Mouse (Mus musculus) CH12.LX (cell line): ENCODE measurements around the gene Zc3h7b. TPM values are rescaled to one million over a fixed set of nuclear protein-coding genes. Genes with fewer than 3 reads are reported as not detected.
A peak's percentile ranks its signal among the peaks of the same experiment; 100 is the strongest.

Source experiments
- DNase-seq: peaks from one replicate; pipeline ENCODE4 v3.0.0-alpha.2; 2013; ENCODE audit errors: extremely low read depth
- H3K27ac ChIP-seq: 2 replicates; pipeline ENCODE4 v1.5.1; 2012; ENCODE audit warnings: low read depth, mild to moderate bottlenecking, control low read depth, moderate library complexity; ENCODE audit not compliant: insufficient read depth
- H3K27me3 ChIP-seq: replicated peaks from 2 replicates; pipeline ENCODE3; 2012; ENCODE audit warnings: inconsistent platforms
- H3K36me3 ChIP-seq, 2 experiments: replicated peaks in 1 of 2; 2 replicates each; pipeline versions ENCODE3 to v1.6.1; 2012; ENCODE audit warnings: inconsistent platforms in 1 of 2, low read length in 1 of 2, mild to moderate bottlenecking in 1 of 2, mixed read lengths in 1 of 2, moderate library complexity in 1 of 2; ENCODE audit not compliant: control insufficient read depth in 1 of 2, insufficient read depth in 1 of 2
- H3K4me1 ChIP-seq, 2 experiments: 2 replicates each; pipeline ENCODE4 v1.6.1; 2012; ENCODE audit warnings: inconsistent platforms in 1 of 2, moderate library complexity in 1 of 2; ENCODE audit not compliant: insufficient read depth in 2 of 2, control insufficient read depth in 1 of 2
- H3K4me2 ChIP-seq: 2 replicates; pipeline ENCODE4 v1.6.1; 2012; ENCODE audit warnings: low read depth, mild to moderate bottlenecking, control low read depth; ENCODE audit not compliant: poor library complexity, insufficient read depth, severe bottlenecking
- H3K4me3 ChIP-seq, 3 experiments: fragments of 150-350 bp in 1 of 3; sonication (generic) in 1 of 3; replicated peaks in 1 of 3; 2 replicates each; pipeline versions ENCODE3 to v1.5.1; 2011 to 2012; ENCODE audit warnings: low read depth in 2 of 3, low read length in 2 of 3, mild to moderate bottlenecking in 2 of 3, moderate library complexity in 2 of 3, control low read depth in 1 of 3, improper control_type of control experiment in 1 of 3, inconsistent platforms in 1 of 3, mixed read lengths in 1 of 3; ENCODE audit not compliant: poor library complexity in 1 of 3
- H3K79me2 ChIP-seq: replicated peaks from 2 replicates; pipeline ENCODE4 v1.6.1; 2012; ENCODE audit warnings: mild to moderate bottlenecking, moderate library complexity; ENCODE audit not compliant: control insufficient read depth, poor library complexity, insufficient read depth, severe bottlenecking; ENCODE audit errors: extremely low read depth
- H3K9ac ChIP-seq: 2 replicates; pipeline ENCODE4 v1.6.1; 2012; ENCODE audit warnings: low read depth, mild to moderate bottlenecking, control low read depth, moderate library complexity; ENCODE audit not compliant: insufficient read depth
- H3K9me3 ChIP-seq: replicated peaks from 2 replicates; pipeline ENCODE3; 2012; ENCODE audit warnings: low read length, inconsistent platforms, mixed read lengths
- CHD1 ChIP-seq: IDR thresholded peaks from 2 replicates; pipeline ENCODE4 v1.6.1; 2012; ENCODE audit warnings: low read depth, low read length, improper control_type of control experiment, inconsistent platforms
- CHD2 ChIP-seq: IDR thresholded peaks from 2 replicates; pipeline ENCODE4 v1.6.1; 2011; ENCODE audit warnings: low read length, improper control_type of control experiment
- ELF1 ChIP-seq: IDR thresholded peaks from 2 replicates; pipeline ENCODE4 v1.6.1; 2014; ENCODE audit warnings: low read depth, mild to moderate bottlenecking, inconsistent platforms, low read length, improper control_type of control experiment
- EP300 ChIP-seq: IDR thresholded peaks from 2 replicates; pipeline ENCODE4 v1.6.1; 2011; ENCODE audit warnings: low read length, improper control_type of control experiment
- GABPA ChIP-seq: IDR thresholded peaks from 2 replicates; pipeline ENCODE4 v1.6.1; 2012; ENCODE audit warnings: low read depth, low read length, improper control_type of control experiment, inconsistent platforms; ENCODE audit not compliant: insufficient replicate concordance
- HCFC1 ChIP-seq: IDR thresholded peaks from 2 replicates; pipeline ENCODE4 v1.6.1; 2012; ENCODE audit warnings: low read depth, mild to moderate bottlenecking, inconsistent platforms, low read length, improper control_type of control experiment
- IRF4 ChIP-seq: IDR thresholded peaks from 2 replicates; pipeline ENCODE4 v1.6.1; 2014; ENCODE audit warnings: low read depth, mild to moderate bottlenecking, inconsistent platforms, low read length, improper control_type of control experiment
- JUN ChIP-seq: IDR thresholded peaks from 2 replicates; pipeline ENCODE4 v1.6.1; 2011; ENCODE audit warnings: low read depth, mild to moderate bottlenecking, low read length, improper control_type of control experiment, moderate library complexity; ENCODE audit not compliant: insufficient read depth
- JUND ChIP-seq: conservative IDR thresholded peaks from 2 replicates; pipeline ENCODE4 v1.6.1; 2011; ENCODE audit warnings: low read depth, low read length, improper control_type of control experiment
- KAT2A ChIP-seq: IDR thresholded peaks from 2 replicates; pipeline ENCODE4 v1.6.1; 2012; ENCODE audit warnings: low read length, improper control_type of control experiment, inconsistent platforms; ENCODE audit not compliant: insufficient replicate concordance
- MAFK ChIP-seq: IDR thresholded peaks from 2 replicates; pipeline ENCODE4 v1.6.1; 2011; ENCODE audit warnings: low read length, improper control_type of control experiment; ENCODE audit not compliant: insufficient replicate concordance
- MAX ChIP-seq: IDR thresholded peaks from 2 replicates; pipeline ENCODE4 v1.6.1; 2011; ENCODE audit warnings: low read length, improper control_type of control experiment
- MAZ ChIP-seq: IDR thresholded peaks from 2 replicates; pipeline ENCODE4 v1.6.1; 2012; ENCODE audit warnings: low read depth, mild to moderate bottlenecking, inconsistent platforms, low read length, improper control_type of control experiment, moderate library complexity
- MEF2A ChIP-seq: IDR thresholded peaks from 2 replicates; pipeline ENCODE4 v1.6.1; 2014; ENCODE audit warnings: low read depth, mild to moderate bottlenecking, inconsistent platforms, low read length, improper control_type of control experiment, borderline replicate concordance
- MXI1 ChIP-seq: IDR thresholded peaks from 2 replicates; pipeline ENCODE4 v1.6.1; 2011; ENCODE audit warnings: mild to moderate bottlenecking, low read depth, low read length, improper control_type of control experiment
- NELFE ChIP-seq: IDR thresholded peaks from 2 replicates; pipeline ENCODE4 v1.6.1; 2011; ENCODE audit warnings: low read depth, low read length, improper control_type of control experiment
- NRF1 ChIP-seq: IDR thresholded peaks from 2 replicates; pipeline ENCODE4 v1.6.1; 2014; ENCODE audit warnings: low read depth, mild to moderate bottlenecking, inconsistent platforms, low read length, improper control_type of control experiment, moderate library complexity
- PAX5 ChIP-seq: IDR thresholded peaks from 2 replicates; pipeline ENCODE4 v1.6.1; 2012; ENCODE audit warnings: low read length, inconsistent platforms, mixed read lengths
- RAD21 ChIP-seq: IDR thresholded peaks from 2 replicates; pipeline ENCODE4 v1.6.1; 2011; ENCODE audit warnings: low read depth, mild to moderate bottlenecking, low read length, improper control_type of control experiment, moderate library complexity
- RCOR1 ChIP-seq: conservative IDR thresholded peaks from 2 replicates; pipeline ENCODE4 v1.6.1; 2012; ENCODE audit warnings: low read depth, mild to moderate bottlenecking, inconsistent platforms, low read length, improper control_type of control experiment
- SIN3A ChIP-seq: IDR thresholded peaks from 2 replicates; pipeline ENCODE4 v1.6.1; 2012; ENCODE audit warnings: low read length, improper control_type of control experiment, inconsistent platforms
- SMC3 ChIP-seq: IDR thresholded peaks from 2 replicates; pipeline ENCODE4 v1.6.1; 2011; ENCODE audit warnings: low read depth, low read length, improper control_type of control experiment
- TBP ChIP-seq: conservative IDR thresholded peaks from 2 replicates; pipeline ENCODE4 v1.6.1; 2011; ENCODE audit warnings: low read depth, low read length, improper control_type of control experiment
- TCF12 ChIP-seq: IDR thresholded peaks from 2 replicates; pipeline ENCODE4 v1.6.1; 2014; ENCODE audit warnings: low read depth, mild to moderate bottlenecking, inconsistent platforms, low read length, improper control_type of control experiment
- USF1 ChIP-seq: IDR thresholded peaks from 2 replicates; pipeline ENCODE4 v1.6.1; 2014; ENCODE audit warnings: low read depth, mild to moderate bottlenecking, inconsistent platforms, low read length, improper control_type of control experiment
- ZC3H11A ChIP-seq: IDR thresholded peaks from 2 replicates; pipeline ENCODE4 v1.6.1; 2012; ENCODE audit warnings: low read depth, mild to moderate bottlenecking, inconsistent platforms, low read length, improper control_type of control experiment
- ZKSCAN1 ChIP-seq: IDR thresholded peaks from 2 replicates; pipeline ENCODE4 v1.6.1; 2012; ENCODE audit warnings: low read depth, inconsistent platforms, low read length, improper control_type of control experiment, borderline replicate concordance
- ZNF384 ChIP-seq: IDR thresholded peaks from 2 replicates; pipeline ENCODE4 v1.6.1; 2012; ENCODE audit warnings: low read depth, low read length, improper control_type of control experiment, inconsistent platforms
- dilution Hi-C: fragments of 300-500 bp; cut with MboI; formaldehyde crosslinking; loops from 2 replicates; pipeline ENCODE4 v1.14.3; 2020; ENCODE audit warnings: low sequenced_read_pairs; ENCODE audit not compliant: extremely low pct_unique_long_range_greater_than_20kb, extremely low pct_ligation_motif_present
- in situ Hi-C: fragments of 300-500 bp; cut with MboI; formaldehyde crosslinking; loops from 3 replicates; pipeline ENCODE4 v1.14.3; 2019; ENCODE audit warnings: low sequenced_read_pairs, low pct_ligation_motif_present, low pct_unique_long_range_greater_than_20kb, mixed read lengths
- polyA plus RNA-seq: library from polyadenylated mRNA; unstranded; fragments of >175 nt; gene quantifications from 2 replicates; pipeline ENCODE4 v1.2.1, GENCODE M21; 2012; ENCODE audit warnings: low read depth; ENCODE audit not compliant: insufficient read length
- total RNA-seq, 2 experiments: library from RNA; depleted of rRNA; stranded (reverse); fragments of 300-350 nt in 1 of 2; fragments of >200 nt in 1 of 2; gene quantifications; 2 replicates each; pipeline ENCODE4 v1.2.3; 2012 to 2014

Zc3h7b gene
- total and polyA plus RNA-seq, 3 experiments, result 8.4 to 43.1 (median 19.7) TPM

DNA sequence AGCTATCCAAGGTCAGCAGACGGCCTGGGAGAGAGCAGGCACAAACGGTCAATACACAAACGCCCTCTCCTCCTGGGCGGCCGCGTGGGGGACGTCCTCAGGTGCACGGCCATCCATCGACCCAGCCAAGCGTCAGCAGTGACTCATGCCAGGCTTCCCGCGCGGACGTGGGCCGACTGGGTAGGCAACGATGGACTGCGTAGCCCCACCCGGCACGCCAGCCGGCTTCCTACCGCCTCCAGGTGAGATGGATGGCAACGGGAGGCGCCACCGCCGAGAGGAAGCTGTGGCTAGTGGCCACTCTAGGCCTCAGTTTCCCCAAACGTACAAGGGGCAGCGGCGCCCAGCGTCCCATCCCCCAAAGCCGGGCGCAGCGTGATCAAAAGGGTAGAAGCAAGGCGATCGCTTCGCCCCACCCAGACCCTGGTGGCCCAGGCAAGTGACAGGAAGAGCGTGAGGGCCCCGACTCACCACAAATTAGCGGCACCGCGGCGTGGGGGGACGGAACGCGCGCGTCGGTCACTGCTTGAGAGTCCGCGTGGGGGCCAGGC, 15.5 kb upstream of the Zc3h7b start:
- Histone ChIP-seq H3K27me3 (no peaks in the 10 kb centered on the region), H3K36me3 (peaks cover 11 to 28% of the 10 kb centered on the region in 2 experiments), H3K4me2 (peak overlapping the region; percentile 76; the same call in 1 of the 2 replicates)
- peak; percentile 34 for DNase-seq
- in situ Hi-C loops, result no loop called here
- dilution Hi-C loops, result no loop called here
- TF ChIP-seq GABPA (no peak), CHD1 (peak; percentile 47; the same call in 1 of the 2 replicates), RAD21 (no peak), TBP (no peak)
- TF ChIP-seq, all 38 proteins: peak for 1
- Histone ChIP-seq H3K9me3 (no peaks in the 10 kb centered on the region), H3K27ac (peak overlapping the region; percentile 40), H3K4me3 (peak overlapping the region; percentile 79 to 100 (median 96)), H3K79me2 (peaks cover 54% of the 10 kb centered on the region), H3K9ac (peak overlapping the region; percentile 82), H3K4me1 (peaks cover 5 to 29% of the 10 kb centered on the region in 2 experiments)

DNA sequence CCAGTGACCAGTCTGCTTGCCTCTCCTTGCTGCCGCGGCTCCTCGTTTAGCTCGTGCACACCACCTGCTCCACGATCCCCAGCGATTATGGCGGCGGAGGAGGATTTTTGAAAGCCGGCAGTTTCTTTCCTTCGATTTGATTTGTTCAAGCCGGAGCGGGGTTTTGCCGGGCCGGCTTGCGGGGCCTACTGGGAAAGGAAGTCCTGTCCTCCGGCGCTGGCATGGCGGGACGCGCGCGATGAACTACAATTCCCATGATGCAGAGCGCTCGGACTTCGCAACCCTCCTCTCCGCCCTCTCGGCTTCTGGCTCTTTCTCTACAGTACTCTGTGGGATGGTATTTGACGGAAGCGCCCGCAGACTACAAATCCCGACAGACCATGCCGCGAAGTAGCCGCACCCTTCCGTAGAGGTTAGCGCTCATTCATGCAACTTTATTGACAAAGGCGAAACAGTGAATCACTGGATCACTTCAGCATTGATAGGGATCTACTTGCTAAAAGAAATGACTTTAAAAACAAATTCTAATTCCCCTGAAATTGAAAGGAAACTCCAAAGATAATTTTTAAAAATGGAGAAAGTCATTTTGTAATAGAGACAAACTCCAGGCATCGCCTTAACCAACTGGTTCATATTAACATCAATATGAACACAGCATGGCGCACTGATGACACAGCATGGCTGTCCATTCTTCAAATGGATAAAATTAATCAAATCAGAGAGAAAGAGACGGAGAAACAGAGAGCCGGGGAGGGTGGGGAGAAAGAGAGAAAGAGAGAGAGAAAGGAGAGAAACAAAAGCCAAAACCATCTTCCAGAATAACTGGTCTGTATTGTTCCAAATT, 14.8 kb upstream of the Zc3h7b start:
- H3K4me2 ChIP-seq, result peak overlapping the region; percentile 77
- peaks cover 47% of the 10 kb centered on the region for H3K79me2 ChIP-seq
- peaks cover 2 to 30% of the 10 kb centered on the region in 2 experiments; a peak in 3 of 4 replicates for H3K4me1 ChIP-seq
- H3K36me3 ChIP-seq, result peaks cover 6 to 23% of the 10 kb centered on the region in 2 experiments
- H3K9me3 ChIP-seq, result no peaks in the 10 kb centered on the region
- peak; percentile 98 for DNase-seq
- in situ Hi-C loops (no loop called here), dilution Hi-C loops (no loop called here)
- peak overlapping the region; percentile 82 for H3K9ac ChIP-seq
- H3K27ac ChIP-seq, result peak overlapping the region; percentile 40
- H3K27me3 ChIP-seq, result no peaks in the 10 kb centered on the region
- H3K4me3 ChIP-seq, result peak overlapping the region; percentile 79 to 100 (median 96)
- TF ChIP-seq TBP (peak; percentile 74), GABPA (peak; percentile 70; the same call in 1 of the 2 replicates), HCFC1 (peak; percentile 99), MAX (peak; percentile 57), KAT2A (peak; percentile 97), SMC3 (0 out of 2 replicates have a peak, but pooled peaks have one; percentile 2), JUN (no peak), RCOR1 (no peak), ELF1 (peak; percentile 96), MEF2A (peak; percentile 20; the same call in 1 of the 2 replicates), MAZ (peak; percentile 50; the same call in 1 of the 2 replicates), PAX5 (no peak), MXI1 (peak; percentile 91), EP300 (no peak), ZKSCAN1 (no peak; the same call in 1 of the 2 replicates), CHD2 (peak; percentile 53; the same call in 1 of the 2 replicates), USF1 (no peak), NELFE (peak; percentile 50; the same call in 1 of the 2 replicates), SIN3A (peak; percentile 93), MAFK (0 out of 2 replicates have a peak, but pooled peaks have one; percentile 33), TCF12 (peak; percentile 61; the same call in 1 of the 2 replicates), JUND (peak; percentile 67; the same call in 1 of the 2 replicates), ZNF384 (peak; percentile 55; the same call in 1 of the 2 replicates), CHD1 (no peak), IRF4 (peak; percentile 63; the same call in 1 of the 2 replicates), ZC3H11A (no peak), NRF1 (peak; percentile 43; the same call in 1 of the 2 replicates)
